Mouse (Mus musculus) kidney, postnatal 0 days (tissue): ENCODE data around the gene Dhrs4. TPM values are rescaled to one million over a fixed set of nuclear protein-coding genes. Genes with fewer than 3 reads are reported as not detected.

Source experiments
- ATAC-seq: fragments of 200-750 bp; cut with Nextera tagmentation; replicated peaks from 2 replicates; pipeline ENCODE4 v1.8.0; 2017; ENCODE audit warnings: low read depth, moderate number of reproducible peaks, moderate TSS enrichment, moderate library complexity; ENCODE audit not compliant: low FRiP score
- DNase-seq: peaks from one replicate; pipeline ENCODE4 v3.0.0-alpha.2; 2016; ENCODE audit warnings: low spot score
- H3K27ac ChIP-seq: fragments of 300-500 bp; sonication (generic); 2 replicates; pipeline ENCODE4 v1.5.1; 2014; ENCODE audit warnings: mild to moderate bottlenecking
- H3K27me3 ChIP-seq: fragments of 300-500 bp; sonication (generic); 2 replicates; pipeline ENCODE4 v1.6.1; 2014; ENCODE audit warnings: low read length, mixed read lengths; ENCODE audit not compliant: insufficient read depth
- H3K36me3 ChIP-seq: fragments of 300-500 bp; sonication (generic); 2 replicates; pipeline ENCODE4 v1.6.1; 2014; ENCODE audit warnings: low read length, mixed read lengths; ENCODE audit not compliant: insufficient read depth
- H3K4me1 ChIP-seq: fragments of 300-500 bp; sonication (generic); replicated peaks from 2 replicates; pipeline ENCODE4 v1.6.1; 2014; ENCODE audit warnings: antibody characterized with exemption, low read length, mixed read lengths; ENCODE audit not compliant: insufficient read depth
- H3K4me2 ChIP-seq: fragments of 300-500 bp; sonication (generic); 2 replicates; pipeline ENCODE4 v1.6.1; 2014; ENCODE audit warnings: mild to moderate bottlenecking, low read length, moderate library complexity, mixed read lengths
- H3K4me3 ChIP-seq: fragments of 300-500 bp; sonication (generic); replicated peaks from 2 replicates; pipeline ENCODE4 v1.5.1; 2014; ENCODE audit warnings: low read depth, low read length
- H3K9ac ChIP-seq: fragments of 300-500 bp; sonication (generic); 2 replicates; pipeline ENCODE4 v1.6.1; 2014; ENCODE audit warnings: low read depth, low read length
- H3K9me3 ChIP-seq: fragments of 300-500 bp; sonication (generic); replicated peaks from 2 replicates; pipeline ENCODE4 v1.6.1; 2016; ENCODE audit warnings: low read length, inconsistent platforms, mixed read lengths
- CTCF ChIP-seq: IDR thresholded peaks from 2 replicates; pipeline ENCODE4 v1.5.1; 2016; ENCODE audit warnings: antibody characterized with exemption, low read depth, mild to moderate bottlenecking, moderate library complexity
- WGBS: fragments of 180-500 bp; shearing (Covaris S2); extraction: QIAGEN DNeasy Blood & Tissue Kit; methylation state at CpG from one replicate; pipeline ENCODE4 v1.1.7; 2014; 5-methylcytosine and 5-hydroxymethylcytosine counted together
- polyA plus RNA-seq: library from polyadenylated mRNA; unstranded; fragments of >200 nt; fragmentation: Nextera tagmentation; extraction: Ambion mirVana; gene quantifications from 2 replicates; pipeline ENCODE4 v1.2.1, GENCODE M21; 2015

Dhrs4 gene
- polyA plus RNA-seq, 1 experiment from 2014 or later = 130 TPM

- no peak overlapping the region for H3K4me3 ChIP-seq
- DNase-seq (no peak), ATAC-seq (no peak)
- WGBS = 63% methylated on average over 7 of the region's 7 CpGs
- 0 out of 2 replicates have a peak, but pooled peaks cover 3% of the 10 kb centered on the region for H3K4me1 ChIP-seq
- no peaks in the 10 kb centered on the region for H3K9me3 ChIP-seq
- no peak for TF ChIP-seq CTCF
- H3K36me3 ChIP-seq = no peaks in the 10 kb centered on the region
- no peak overlapping the region for H3K9ac ChIP-seq
- no peaks in the 10 kb centered on the region for H3K27me3 ChIP-seq
- H3K4me2 ChIP-seq = no peak overlapping the region
- no peak overlapping the region for H3K27ac ChIP-seq
Observed at GRCm38 (mm10) chr14:55467108-55467507, 11.4 kb upstream of the Dhrs4 start.

GRCm38 (mm10) chr14:55468301-55468741, 10.2 kb upstream of the Dhrs4 start:
- H3K9me3 ChIP-seq = no peaks in the 10 kb centered on the region
- H3K27me3 ChIP-seq = no peaks in the 10 kb centered on the region
- 0 out of 2 replicates have a peak, but pooled peaks have one; percentile 43 for ATAC-seq
- H3K36me3 ChIP-seq = no peaks in the 10 kb centered on the region
- 0 out of 2 replicates have a peak, but pooled peaks cover 3% of the 10 kb centered on the region for H3K4me1 ChIP-seq
- H3K4me2 ChIP-seq = no peak overlapping the region
- no peak for TF ChIP-seq CTCF
- H3K4me3 ChIP-seq = no peak overlapping the region
- DNase-seq = no peak
- no peak overlapping the region for H3K9ac ChIP-seq
- WGBS = 73% methylated on average over 2 of the region's 2 CpGs
- peak overlapping the region; percentile 77 for H3K27ac ChIP-seq

- ATAC-seq = peak; percentile 90
Observed at GRCm38 (mm10) chr14:55469041-55469440, 9.5 kb upstream of the Dhrs4 start.

GRCm38 (mm10) chr14:55469821-55470220, 8.7 kb upstream of the Dhrs4 start:
- 63% methylated on average over 6 of the region's 6 CpGs for WGBS
- H3K9me3 ChIP-seq = no peaks in the 10 kb centered on the region
- no peak overlapping the region for H3K9ac ChIP-seq
- no peaks in the 10 kb centered on the region for H3K27me3 ChIP-seq
- no peak for TF ChIP-seq CTCF
- no peak overlapping the region for H3K4me3 ChIP-seq
- no peak for DNase-seq
- no peak overlapping the region for H3K27ac ChIP-seq
- H3K36me3 ChIP-seq = no peaks in the 10 kb centered on the region
- H3K4me2 ChIP-seq = no peak overlapping the region
- 0 out of 2 replicates have a peak, but pooled peaks cover 3% of the 10 kb centered on the region for H3K4me1 ChIP-seq
- no peak for ATAC-seq

More at GRCm38 (mm10) chr14:55469041-55469440, 9.5 kb upstream of the Dhrs4 start:
- H3K4me2 ChIP-seq = no peak overlapping the region
- peak overlapping the region; percentile 77 for H3K27ac ChIP-seq
- no peak for TF ChIP-seq CTCF
- no peaks in the 10 kb centered on the region for H3K9me3 ChIP-seq
- H3K36me3 ChIP-seq = no peaks in the 10 kb centered on the region
- DNase-seq = peak; percentile 47
- H3K27me3 ChIP-seq = no peaks in the 10 kb centered on the region
- no peak overlapping the region for H3K9ac ChIP-seq
- H3K4me3 ChIP-seq = no peak overlapping the region
- WGBS = 26% methylated on average over 2 of the region's 2 CpGs
- H3K4me1 ChIP-seq = 0 out of 2 replicates have a peak, but pooled peaks cover 3% of the 10 kb centered on the region

GRCm38 (mm10) chr14:55470806-55471205, 7.8 kb upstream of the Dhrs4 start:
- no peak overlapping the region for H3K4me3 ChIP-seq
- 2% methylated on average over 10 of the region's 10 CpGs for WGBS
- peak; percentile 77 for DNase-seq

GRCm38 (mm10) chr14:55475654-55476053, 2.9 kb upstream of the Dhrs4 start:
- no peak for ATAC-seq
- Histone ChIP-seq H3K4me3 (no peak overlapping the region), H3K4me2 (no peak overlapping the region), H3K27ac (no peak overlapping the region), H3K36me3 (no peaks in the 10 kb centered on the region), H3K4me1 (0 out of 2 replicates have a peak, but pooled peaks cover 6% of the 10 kb centered on the region), H3K9me3 (no peaks in the 10 kb centered on the region), H3K27me3 (no peaks in the 10 kb centered on the region), H3K9ac (no peak overlapping the region)
- no peak for TF ChIP-seq CTCF
- 55% methylated on average over 2 of the region's 2 CpGs for WGBS
- no peak for DNase-seq

More at GRCm38 (mm10) chr14:55470806-55471205, 7.8 kb upstream of the Dhrs4 start:
- H3K27ac ChIP-seq = no peak overlapping the region
- H3K36me3 ChIP-seq = no peaks in the 10 kb centered on the region
- TF ChIP-seq CTCF = no peak
- no peak overlapping the region for H3K9ac ChIP-seq
- no peak for ATAC-seq
- H3K9me3 ChIP-seq = no peaks in the 10 kb centered on the region
- no peaks in the 10 kb centered on the region for H3K27me3 ChIP-seq
- no peak overlapping the region for H3K4me2 ChIP-seq
- 0 out of 2 replicates have a peak, but pooled peaks cover 3% of the 10 kb centered on the region for H3K4me1 ChIP-seq

GRCm38 (mm10) chr14:55477421-55477820, 1.1 kb upstream of the Dhrs4 start:
- Histone ChIP-seq H3K4me1 (0 out of 2 replicates have a peak, but pooled peaks cover 6% of the 10 kb centered on the region), H3K4me3 (no peak overlapping the region), H3K36me3 (no peaks in the 10 kb centered on the region), H3K9ac (no peak overlapping the region), H3K27ac (no peak overlapping the region), H3K4me2 (no peak overlapping the region), H3K27me3 (no peaks in the 10 kb centered on the region), H3K9me3 (no peaks in the 10 kb centered on the region)
- no peak for TF ChIP-seq CTCF
- DNase-seq (no peak), ATAC-seq (no peak)
- WGBS = 86% methylated on average over 1 of the region's 1 CpGs
